Mouse (Mus musculus) small intestine, adult 2 months (tissue): ENCODE results near the gene Hoxa5. TPM values are rescaled to one million over a fixed set of nuclear protein-coding genes. Genes with fewer than 3 reads are reported as not detected.

Experiments used
- H3K27ac ChIP-seq: fragments of 200-500 bp; 2 replicates; pipeline ENCODE4 v1.5.1; 2012; ENCODE audit warnings: low read depth, low read length, control low read depth, inconsistent platforms; ENCODE audit not compliant: insufficient read depth
- H3K27me3 ChIP-seq: fragments of 200-500 bp; 2 replicates; pipeline ENCODE4 v1.6.1; 2012; ENCODE audit warnings: mild to moderate bottlenecking, moderate library complexity, low read length, inconsistent platforms; ENCODE audit not compliant: control insufficient read depth, insufficient read depth
- H3K36me3 ChIP-seq: fragments of 200-500 bp; 2 replicates; pipeline ENCODE4 v1.6.1; 2012; ENCODE audit warnings: mild to moderate bottlenecking, low read length, control low read depth, inconsistent platforms; ENCODE audit not compliant: control insufficient read depth, insufficient read depth
- H3K4me1 ChIP-seq: fragments of 200-500 bp; 2 replicates; pipeline ENCODE4 v1.6.1; 2012; ENCODE audit warnings: low read length, inconsistent platforms, mixed read lengths; ENCODE audit not compliant: control insufficient read depth, insufficient read depth, insufficient read length
- H3K4me3 ChIP-seq: fragments of 200-500 bp; 2 replicates; pipeline ENCODE4 v1.5.1; 2012; ENCODE audit warnings: low read depth, mild to moderate bottlenecking, control low read depth, inconsistent platforms, low read length, moderate library complexity
- CTCF ChIP-seq: fragments of 200-500 bp; IDR thresholded peaks from 2 replicates; pipeline ENCODE4 v1.5.1; 2012; ENCODE audit warnings: low read depth, mild to moderate bottlenecking, control low read depth, inconsistent platforms, low read length, moderate library complexity, mixed read lengths; ENCODE audit not compliant: insufficient replicate concordance, insufficient read length; ENCODE audit errors: extremely low read depth
- POLR2A ChIP-seq: fragments of 200-500 bp; IDR thresholded peaks from 2 replicates; pipeline ENCODE4 v1.6.1; 2012; ENCODE audit warnings: low read depth, mild to moderate bottlenecking, control low read depth, inconsistent platforms, low read length, moderate library complexity
- WGBS: fragments of 180-500 bp; shearing (Covaris S2); methylation state at CpG from one replicate; pipeline ENCODE4 v1.1.7; 2018; 5-methylcytosine and 5-hydroxymethylcytosine counted together
- polyA plus RNA-seq: library from polyadenylated mRNA; depleted of rRNA; stranded (reverse); fragments of >200 nt; gene quantifications from 2 replicates; pipeline ENCODE4 v1.2.3, GENCODE M21; 2012

Gene Hoxa5
- polyA plus RNA-seq, 1 experiment, result 4.7 TPM

DNA sequence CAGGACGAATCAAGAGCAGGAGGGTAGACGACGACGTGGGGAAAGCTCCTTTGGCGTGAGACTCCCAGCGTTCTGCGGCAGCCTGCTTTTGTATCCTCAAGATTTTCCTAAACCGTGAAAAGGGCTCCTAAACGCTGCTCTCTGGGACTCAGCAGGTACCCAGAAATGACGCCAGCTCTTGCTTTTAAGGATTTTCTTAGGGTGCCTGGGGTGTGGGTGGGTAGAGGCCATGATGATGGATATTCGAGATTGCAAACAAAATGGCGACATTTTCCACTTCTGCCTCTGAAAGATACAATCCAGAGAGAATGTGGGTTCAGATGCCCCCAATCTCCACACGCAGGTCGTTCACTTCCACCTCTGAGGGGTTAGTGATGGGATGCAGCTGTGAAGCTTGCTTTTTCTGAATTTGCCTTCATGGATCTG, 36.6 kb downstream of the Hoxa5 start:
- Histone ChIP-seq H3K36me3 (no peaks in the 10 kb centered on the region), H3K27ac (peak overlapping the region; percentile 6), H3K4me3 (peak overlapping the region; percentile 10; the same call in 1 of the 2 replicates), H3K27me3 (peaks cover 32% of the 10 kb centered on the region), H3K4me1 (peaks cover 10% of the 10 kb centered on the region; the same call in 1 of the 2 replicates)
- TF ChIP-seq CTCF (no peak), POLR2A (no peak)
- WGBS, result 78% methylated on average over 14 of the region's 14 CpGs

DNA sequence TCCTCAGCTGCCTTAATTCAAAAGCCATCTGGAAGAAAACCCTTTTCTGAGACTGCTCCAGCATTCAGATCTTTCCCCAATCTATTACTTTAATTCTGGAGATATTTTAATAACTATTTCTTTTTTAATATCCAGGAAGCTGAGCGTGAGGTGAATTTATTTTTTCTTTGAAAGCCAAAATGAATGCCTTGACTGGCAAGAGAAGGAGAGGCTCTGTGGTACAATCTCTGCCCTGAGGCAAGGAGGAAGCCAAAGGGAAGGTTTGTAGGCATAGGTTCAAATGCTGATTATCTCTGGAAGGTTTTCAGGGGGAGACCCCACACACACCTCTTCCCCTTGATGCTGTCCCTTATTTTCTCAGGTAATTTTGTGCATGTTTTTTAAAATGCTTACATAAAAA, 37.2 kb downstream of the Hoxa5 start:
- Histone ChIP-seq H3K36me3 (no peaks in the 10 kb centered on the region), H3K27me3 (peaks cover 31% of the 10 kb centered on the region), H3K4me1 (peaks cover 7% of the 10 kb centered on the region; the same call in 1 of the 2 replicates), H3K27ac (peak overlapping the region; percentile 52; the same call in 1 of the 2 replicates), H3K4me3 (no peak overlapping the region)
- 73% methylated on average over 1 of the region's 1 CpGs for WGBS
- TF ChIP-seq POLR2A (no peak), CTCF (no peak)

DNA sequence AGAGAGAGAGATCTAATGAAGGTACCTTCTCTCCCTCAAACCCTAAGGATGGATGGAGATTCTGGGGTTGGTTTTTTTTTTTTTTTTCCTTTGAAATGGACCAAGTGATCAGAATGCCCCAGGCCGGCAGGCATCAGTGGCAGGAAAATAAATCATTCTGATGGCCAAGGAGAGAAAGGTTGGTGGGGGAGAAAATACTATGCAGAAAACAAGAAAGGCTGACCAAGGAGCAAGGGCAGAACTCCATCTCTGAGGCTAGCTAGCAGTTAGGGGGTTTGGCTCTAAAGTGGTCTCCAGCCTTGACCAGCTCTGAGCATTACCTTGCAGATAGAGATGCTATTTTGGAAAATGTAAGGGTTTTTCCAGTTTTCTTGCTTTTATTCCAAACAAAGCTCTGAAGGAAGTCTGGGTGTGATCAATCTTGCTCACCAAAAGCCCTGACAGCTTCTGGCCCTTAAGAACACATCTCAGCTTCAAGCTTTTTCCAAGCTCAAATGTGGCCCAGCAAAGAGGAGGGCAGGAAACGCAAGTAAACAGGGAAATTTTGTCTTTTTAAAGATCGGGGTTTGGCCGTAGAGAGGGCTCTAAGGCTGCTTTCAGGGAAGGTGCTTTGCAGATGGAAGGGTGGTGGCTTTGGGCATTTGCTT, 37.8 kb downstream of the Hoxa5 start:
- Histone ChIP-seq H3K36me3 (no peaks in the 10 kb centered on the region), H3K27ac (peak overlapping the region; percentile 52; the same call in 1 of the 2 replicates), H3K27me3 (peaks cover 25% of the 10 kb centered on the region), H3K4me1 (peaks cover 7% of the 10 kb centered on the region; the same call in 1 of the 2 replicates), H3K4me3 (peak overlapping the region; percentile 2; the same call in 1 of the 2 replicates)
- 67% methylated on average over 4 of the region's 4 CpGs for WGBS
- TF ChIP-seq CTCF, result no peak

DNA sequence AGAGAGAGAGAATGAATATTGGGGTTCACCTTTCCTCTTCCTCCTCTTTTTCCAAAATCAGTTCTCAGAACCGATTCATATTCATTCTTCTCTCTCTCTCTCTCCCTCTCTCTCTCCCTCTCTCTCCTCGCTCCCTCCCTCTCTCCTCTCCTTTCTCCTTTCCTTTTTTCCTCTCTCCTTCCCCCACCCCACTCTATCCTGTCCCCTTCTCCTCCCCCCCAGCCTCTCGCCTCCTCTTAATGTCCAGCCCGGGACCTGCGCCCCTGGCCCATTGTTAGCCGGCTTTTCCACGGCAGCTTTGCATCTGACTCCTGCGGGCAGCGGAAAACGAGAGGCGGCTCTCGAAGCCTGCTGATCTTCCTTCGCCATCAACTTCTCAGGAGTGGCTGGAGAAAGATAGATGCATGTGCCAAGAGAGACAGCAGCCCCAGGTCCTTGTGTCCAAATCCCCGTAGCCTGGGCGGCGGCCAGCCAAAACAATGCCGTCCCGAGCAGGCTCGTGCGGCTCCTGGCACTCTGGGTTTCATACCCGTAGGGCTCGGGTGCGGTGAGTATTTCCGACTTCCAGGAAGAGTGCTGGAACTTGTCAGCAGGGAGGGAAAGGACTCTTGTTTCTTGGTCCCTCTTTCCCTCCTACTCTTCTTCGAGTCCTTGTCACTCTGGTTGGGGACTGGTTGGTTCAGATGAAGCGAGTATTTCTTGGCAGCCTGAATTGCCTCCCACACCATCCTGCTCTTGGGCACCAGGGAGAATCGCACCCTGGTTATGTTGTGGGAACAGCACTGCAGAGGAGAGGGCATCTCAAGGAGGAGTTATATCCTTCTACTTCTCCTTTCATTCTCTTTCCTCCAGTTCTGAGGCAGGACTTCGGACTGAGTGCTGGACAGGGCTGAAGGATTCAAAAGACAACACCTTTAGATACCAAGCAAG, 38.7 kb downstream of the Hoxa5 start:
- Histone ChIP-seq H3K27me3 (peaks cover 27% of the 10 kb centered on the region), H3K36me3 (no peaks in the 10 kb centered on the region), H3K4me3 (peak overlapping the region; percentile 47), H3K27ac (peak overlapping the region; percentile 64), H3K4me1 (peaks cover 8% of the 10 kb centered on the region)
- 59% methylated on average over 28 of the region's 28 CpGs for WGBS
- TF ChIP-seq POLR2A, result no peak
- TF ChIP-seq CTCF, result no peak

DNA sequence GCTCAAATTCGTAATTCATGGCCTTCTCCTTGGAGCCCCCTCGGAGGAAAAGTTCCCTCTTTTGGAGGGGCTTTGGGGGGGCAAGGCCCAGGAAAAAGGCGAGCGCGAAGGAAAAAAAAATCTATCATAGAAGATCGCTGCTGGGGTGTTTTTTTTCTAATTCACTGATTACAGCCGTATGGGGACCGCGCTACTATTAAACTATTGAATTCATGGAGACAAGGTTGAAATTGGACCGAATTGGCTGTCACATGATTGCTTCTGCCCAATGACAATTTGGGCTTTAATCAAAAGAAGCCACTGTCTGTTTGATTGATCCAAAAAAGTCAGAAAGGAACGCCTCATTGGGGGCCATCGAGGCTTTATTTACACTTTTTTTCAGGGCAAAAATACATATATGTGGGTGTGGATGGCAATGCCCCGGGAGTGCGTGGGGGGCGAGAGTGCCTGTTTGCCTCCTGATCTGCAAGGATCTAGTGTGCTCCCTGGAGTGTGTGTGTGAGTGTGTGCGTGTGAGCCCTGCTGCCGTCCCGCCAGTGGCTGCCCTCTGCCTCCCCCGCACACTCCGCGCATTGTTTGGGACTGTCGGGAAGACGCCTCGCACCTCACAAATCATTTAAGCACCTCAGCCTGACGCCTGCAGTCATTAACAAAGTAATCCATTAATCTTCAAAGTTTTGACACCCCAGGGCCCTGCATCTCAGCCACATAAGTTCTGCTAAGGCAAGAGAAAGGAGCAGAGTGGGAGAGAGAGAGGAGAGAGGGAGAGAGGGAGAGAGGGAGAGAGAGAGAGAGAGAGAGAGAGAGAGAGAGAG, 39.6 kb downstream of the Hoxa5 start, which contains the start of gene Hoxa2:
Gene Hoxa2 (minus strand): TSS at position 206 of the 815 bp plus-strand sequence.
- 29% methylated on average over 25 of the region's 25 CpGs for WGBS
- no peak for TF ChIP-seq POLR2A
- no peak for TF ChIP-seq CTCF
- H3K36me3 ChIP-seq, result no peaks in the 10 kb centered on the region
- H3K27ac ChIP-seq, result peak within 1 kb of the TSS; percentile 72
- peaks cover 33% of the 10 kb centered on the region for H3K27me3 ChIP-seq
- H3K4me1 ChIP-seq, result peaks cover 5% of the 10 kb centered on the region
- peak within 1 kb of the TSS; percentile 51 for H3K4me3 ChIP-seq

DNA sequence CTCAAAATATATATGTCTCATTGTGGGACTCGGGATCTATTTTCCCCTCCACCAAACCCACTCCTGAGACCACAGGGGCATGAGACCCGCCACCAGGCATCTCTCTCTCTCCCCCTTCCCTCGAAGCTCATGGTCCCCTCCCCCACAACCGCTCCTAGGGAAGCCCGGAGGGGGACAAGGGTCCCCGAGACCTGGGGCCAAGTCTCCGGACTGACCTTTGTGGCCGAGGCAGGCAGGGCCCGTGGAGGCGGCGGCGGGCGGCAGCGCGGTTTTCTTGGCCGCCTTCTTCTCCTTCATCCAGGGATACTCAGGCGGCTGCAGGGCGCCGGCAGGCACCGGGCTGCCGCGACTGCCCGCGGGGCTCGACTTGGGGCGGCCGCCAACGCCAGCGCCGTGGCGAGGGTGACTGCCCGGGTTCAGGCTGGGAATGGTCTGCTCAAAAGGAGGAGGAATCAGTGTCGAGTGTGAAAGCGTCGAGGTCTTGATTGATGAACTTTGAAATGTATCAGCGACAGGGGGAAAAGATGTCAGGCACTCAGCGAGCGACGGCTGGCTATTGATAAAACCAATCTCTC, 40.2 kb downstream of the Hoxa5 start:
- peak overlapping the region; percentile 51 for H3K4me3 ChIP-seq
- no peak for TF ChIP-seq POLR2A
- TF ChIP-seq CTCF, result no peak
- no peaks in the 10 kb centered on the region for H3K36me3 ChIP-seq
- H3K27me3 ChIP-seq, result peaks cover 33% of the 10 kb centered on the region
- peak overlapping the region; percentile 61 for H3K27ac ChIP-seq
- peaks cover 5% of the 10 kb centered on the region for H3K4me1 ChIP-seq
- WGBS, result 13% methylated on average over 39 of the region's 39 CpGs
